Mouse (Mus musculus): ENCODE data around the gene Rfc2. TPM values are rescaled to one million over a fixed set of nuclear protein-coding genes. Genes with fewer than 3 reads are reported as not detected.

The Rfc2 gene
- polyA plus RNA-seq, 1 experiment: 124 TPM

DNA sequence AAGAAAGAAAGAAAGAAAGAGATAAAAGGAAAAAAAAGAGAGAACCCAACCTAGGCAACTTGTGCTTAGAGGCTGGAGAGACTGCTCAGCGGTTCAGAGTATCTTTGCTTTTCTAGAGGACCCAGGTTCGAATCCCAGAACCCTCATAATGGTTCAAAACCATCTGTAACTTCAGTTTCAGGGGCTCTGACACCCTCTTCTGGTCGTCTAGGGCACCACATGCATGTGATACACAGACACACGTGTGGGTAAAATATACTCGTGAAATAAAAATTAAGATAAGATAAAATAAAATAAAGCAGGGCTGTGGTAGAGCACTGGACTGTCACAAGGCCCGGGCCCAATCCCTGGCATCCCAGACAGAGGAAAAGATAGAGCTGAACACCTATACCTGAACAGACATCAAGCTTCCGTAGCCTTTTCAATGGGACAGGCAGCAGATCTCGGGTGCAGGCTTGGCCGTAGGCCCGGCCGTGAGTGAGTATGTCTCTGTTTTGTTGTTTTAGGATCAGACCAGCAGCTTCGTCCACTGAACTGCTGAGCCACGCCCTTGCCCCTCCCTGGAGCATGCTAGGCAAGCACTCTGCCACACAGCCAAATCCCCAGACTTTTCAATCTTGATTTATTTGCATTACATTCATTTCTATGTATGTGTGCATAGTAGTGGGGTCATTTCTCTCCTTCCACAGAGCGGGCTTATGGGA lies 4.5 kb upstream of the Rfc2 start:
- no peak overlapping the region for H3K4me3 ChIP-seq (ENCODE audit: insufficient read depth, low read length)
- no peak for TF ChIP-seq CTCF (IDR thresholded peaks at IDR 0.05; ENCODE audit: extremely low read depth, insufficient read depth, low read length)
- no peaks in the 10 kb centered on the region for H3K4me1 ChIP-seq (ENCODE audit: control insufficient read depth, insufficient read depth, low read length)
- no peak overlapping the region for H3K27ac ChIP-seq (ENCODE audit: insufficient read depth, low read length)

DNA sequence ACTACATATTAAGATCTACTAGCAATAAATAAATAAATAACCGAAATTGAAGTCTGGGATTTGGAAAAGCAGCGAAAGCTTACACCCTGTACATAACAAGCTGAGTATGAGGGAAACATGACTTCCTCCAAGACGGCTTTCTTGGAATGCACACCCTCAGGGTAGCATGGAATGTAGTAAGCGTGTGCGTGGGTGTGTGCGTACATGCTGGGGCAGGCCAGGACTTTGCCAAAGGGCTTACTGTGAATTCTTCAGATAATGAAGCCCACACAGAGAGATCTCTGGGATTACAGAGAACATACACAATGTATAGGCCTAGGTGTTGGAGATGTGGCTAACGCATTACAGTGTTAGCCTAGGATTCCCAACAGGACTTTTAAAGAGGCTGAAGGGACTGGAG lies 3.6 kb upstream of the Rfc2 start:
- no peak overlapping the region for H3K4me3 ChIP-seq (ENCODE audit: insufficient read depth, low read length)
- H3K4me1 ChIP-seq (ENCODE audit: control insufficient read depth, insufficient read depth, low read length): no peaks in the 10 kb centered on the region
- TF ChIP-seq CTCF (IDR thresholded peaks at IDR 0.05; ENCODE audit: extremely low read depth, insufficient read depth, low read length) (no peak), POLR2A (IDR thresholded peaks at IDR 0.05; ENCODE audit: extremely low read depth, insufficient read depth, low read length) (no peak)
- H3K27ac ChIP-seq (ENCODE audit: insufficient read depth, low read length): no peak overlapping the region

DNA sequence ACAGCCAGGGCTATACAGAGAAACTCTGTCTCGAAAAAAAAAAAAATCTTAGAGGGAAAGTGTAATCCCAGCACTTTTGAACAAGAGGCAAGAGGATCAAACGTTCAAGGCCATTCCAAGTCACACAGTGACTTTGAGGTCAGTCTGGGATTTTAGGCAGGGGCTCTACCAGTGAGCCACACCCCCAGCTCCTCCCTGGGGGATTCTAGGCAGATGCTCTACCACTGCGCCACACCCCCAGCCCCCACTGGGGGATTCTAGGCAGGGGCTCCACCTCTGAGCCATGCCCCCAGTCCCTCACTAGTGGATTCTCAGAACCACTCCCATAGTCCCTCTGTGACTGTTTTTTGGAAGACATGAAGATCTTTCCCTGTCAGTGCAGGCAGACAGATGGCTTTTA lies 2.0 kb upstream of the Rfc2 start:
- H3K4me3 ChIP-seq (ENCODE audit: insufficient read depth, low read length): no peak overlapping the region
- no peak for TF ChIP-seq CTCF (IDR thresholded peaks at IDR 0.05; ENCODE audit: extremely low read depth, insufficient read depth, low read length)
- no peak for TF ChIP-seq POLR2A (IDR thresholded peaks at IDR 0.05; ENCODE audit: extremely low read depth, insufficient read depth, low read length)
- no peak overlapping the region for H3K27ac ChIP-seq (ENCODE audit: insufficient read depth, low read length)
- H3K4me1 ChIP-seq (ENCODE audit: control insufficient read depth, insufficient read depth, low read length): no peaks in the 10 kb centered on the region

DNA sequence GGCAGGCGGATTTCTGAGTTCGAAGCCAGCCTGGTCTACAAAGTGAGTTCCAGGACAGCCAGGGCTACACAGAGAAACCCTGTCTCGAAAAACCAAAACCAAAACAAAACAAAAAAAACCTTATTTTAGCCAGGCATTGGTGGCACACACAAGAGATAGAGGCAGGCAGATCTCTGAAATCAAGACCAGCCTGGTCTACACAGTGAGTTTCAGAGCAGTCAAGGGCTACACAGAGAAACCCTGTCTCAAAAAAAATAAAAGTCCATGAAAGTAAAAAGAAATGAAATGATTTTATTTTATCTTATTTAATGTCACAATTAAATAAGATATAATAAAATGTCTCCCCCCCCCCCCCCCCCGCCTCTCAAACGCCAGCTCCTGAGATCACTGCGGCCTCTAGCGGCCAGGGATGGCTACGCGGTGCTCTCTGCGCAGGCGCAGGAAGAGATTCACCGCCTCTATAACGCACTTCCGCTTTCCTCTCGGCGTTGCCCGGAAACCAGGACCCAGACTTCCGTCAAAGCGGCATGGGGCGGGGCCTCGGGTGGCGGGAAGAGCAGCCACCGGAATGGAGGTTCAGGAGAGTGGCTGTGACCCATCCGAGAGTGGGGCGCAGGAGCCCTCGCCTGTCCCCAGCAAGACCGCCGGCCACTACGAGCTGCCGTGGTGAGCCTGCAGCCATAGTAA lies 1.2 kb downstream of the Rfc2 start:
- Histone ChIP-seq H3K4me1 (ENCODE audit: control insufficient read depth, insufficient read depth, low read length) (no peaks in the 10 kb centered on the region), H3K4me3 (ENCODE audit: insufficient read depth, low read length) (peak overlapping the region; percentile 71), H3K27ac (ENCODE audit: insufficient read depth, low read length) (no peak overlapping the region)
- peak; percentile 68 for TF ChIP-seq CTCF (IDR thresholded peaks at IDR 0.05; ENCODE audit: extremely low read depth, insufficient read depth, low read length)
- peak; percentile 58; the same call in 1 of the 2 replicates for TF ChIP-seq POLR2A (IDR thresholded peaks at IDR 0.05; ENCODE audit: extremely low read depth, insufficient read depth, low read length)

DNA sequence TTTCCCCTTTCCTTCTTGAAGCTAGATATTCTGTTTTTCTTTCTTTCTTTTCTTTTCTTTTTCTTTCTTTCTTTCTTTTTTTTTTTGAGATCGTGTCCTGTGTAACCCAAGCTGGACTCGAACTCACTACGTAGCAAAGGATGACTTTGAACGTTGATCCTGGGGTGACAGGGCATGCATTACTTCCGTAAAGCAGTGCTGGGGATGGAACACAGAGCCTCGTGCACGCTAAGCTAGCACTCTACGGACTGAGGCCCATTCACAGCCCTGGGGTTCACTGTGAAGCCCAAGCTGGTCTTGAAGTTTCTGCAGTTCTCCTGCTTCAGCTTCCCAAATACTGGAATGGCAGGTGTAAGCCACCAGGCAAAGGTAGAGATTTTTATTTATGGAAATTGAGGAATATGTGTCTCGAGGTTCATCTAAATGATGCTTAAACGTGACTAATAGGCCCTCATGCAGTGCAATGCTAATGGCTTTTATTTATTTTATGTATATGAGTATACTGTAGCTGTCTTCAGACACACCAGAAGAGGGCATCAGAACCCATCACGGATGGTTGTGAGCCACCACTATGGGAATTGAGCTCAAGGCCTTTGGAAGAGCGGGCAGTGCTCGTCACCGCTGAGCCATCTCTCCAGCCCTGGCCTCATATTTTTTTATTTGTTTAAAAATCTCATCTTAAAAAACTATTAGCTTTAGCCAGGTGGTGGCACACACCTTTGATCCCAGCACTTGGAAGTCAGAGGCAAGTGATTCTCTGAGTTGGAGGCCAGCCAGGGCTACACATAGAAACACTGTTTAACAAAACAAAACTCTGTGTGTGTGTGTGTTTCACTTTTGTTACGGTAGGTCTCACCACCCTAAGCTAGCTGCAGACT lies 2.1 kb downstream of the Rfc2 start:
- no peak for TF ChIP-seq POLR2A (IDR thresholded peaks at IDR 0.05; ENCODE audit: extremely low read depth, insufficient read depth, low read length)
- no peak for TF ChIP-seq CTCF (IDR thresholded peaks at IDR 0.05; ENCODE audit: extremely low read depth, insufficient read depth, low read length)
- peak overlapping the region; percentile 71 for H3K4me3 ChIP-seq (ENCODE audit: insufficient read depth, low read length)
- no peaks in the 10 kb centered on the region for H3K4me1 ChIP-seq (ENCODE audit: control insufficient read depth, insufficient read depth, low read length)
- H3K27ac ChIP-seq (ENCODE audit: insufficient read depth, low read length): no peak overlapping the region

GRCm38 (mm10) chr5:134583884-134584213 lies 2.7 kb downstream of the Rfc2 start:
- no peak for TF ChIP-seq POLR2A (IDR thresholded peaks at IDR 0.05; ENCODE audit: extremely low read depth, insufficient read depth, low read length)
- no peak for TF ChIP-seq CTCF (IDR thresholded peaks at IDR 0.05; ENCODE audit: extremely low read depth, insufficient read depth, low read length)
- Histone ChIP-seq H3K4me1 (ENCODE audit: control insufficient read depth, insufficient read depth, low read length) (no peaks in the 10 kb centered on the region), H3K27ac (ENCODE audit: insufficient read depth, low read length) (no peak overlapping the region), H3K4me3 (ENCODE audit: insufficient read depth, low read length) (no peak overlapping the region)

- H3K27ac ChIP-seq (ENCODE audit: insufficient read depth, low read length): no peak overlapping the region
- no peaks in the 10 kb centered on the region for H3K4me1 ChIP-seq (ENCODE audit: control insufficient read depth, insufficient read depth, low read length)
- no peak overlapping the region for H3K4me3 ChIP-seq (ENCODE audit: insufficient read depth, low read length)
- TF ChIP-seq POLR2A (IDR thresholded peaks at IDR 0.05; ENCODE audit: extremely low read depth, insufficient read depth, low read length) (no peak), CTCF (IDR thresholded peaks at IDR 0.05; ENCODE audit: extremely low read depth, insufficient read depth, low read length) (no peak)
These were observed 3.6 kb downstream of the Rfc2 start for GRCm38 (mm10) chr5:134584798-134585197.

DNA sequence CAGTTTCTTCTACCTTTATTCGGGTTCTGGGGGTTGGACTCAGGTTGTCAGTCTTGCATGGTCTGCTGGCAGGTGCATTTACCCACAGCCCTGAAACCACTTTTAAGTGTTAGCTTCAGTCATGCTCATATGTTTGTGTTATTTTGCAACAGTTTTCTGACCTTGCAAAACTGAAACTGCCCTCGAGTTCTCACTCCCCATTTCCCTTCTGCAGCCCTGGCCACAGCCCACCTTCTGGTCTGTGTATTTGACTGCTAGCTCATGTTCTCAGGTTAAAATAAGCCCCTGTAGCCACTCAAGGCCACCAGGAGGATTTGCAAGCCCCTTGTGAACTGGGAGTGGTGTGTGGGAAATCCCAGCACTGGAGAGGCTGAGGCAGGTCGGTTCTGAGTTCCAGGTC lies 8.7 kb downstream of the Rfc2 start:
- TF ChIP-seq POLR2A (IDR thresholded peaks at IDR 0.05; ENCODE audit: extremely low read depth, insufficient read depth, low read length) (no peak), CTCF (IDR thresholded peaks at IDR 0.05; ENCODE audit: extremely low read depth, insufficient read depth, low read length) (no peak)
- Histone ChIP-seq H3K27ac (ENCODE audit: insufficient read depth, low read length) (no peak overlapping the region), H3K4me1 (ENCODE audit: control insufficient read depth, insufficient read depth, low read length) (no peaks in the 10 kb centered on the region), H3K4me3 (ENCODE audit: insufficient read depth, low read length) (no peak overlapping the region)

GRCm38 (mm10) chr5:134592026-134592581 lies 10.9 kb downstream of the Rfc2 start:
- Histone ChIP-seq H3K4me1 (ENCODE audit: control insufficient read depth, insufficient read depth, low read length) (no peaks in the 10 kb centered on the region), H3K27ac (ENCODE audit: insufficient read depth, low read length) (no peak overlapping the region), H3K4me3 (ENCODE audit: insufficient read depth, low read length) (no peak overlapping the region)
- TF ChIP-seq CTCF (IDR thresholded peaks at IDR 0.05; ENCODE audit: extremely low read depth, insufficient read depth, low read length) (no peak), POLR2A (IDR thresholded peaks at IDR 0.05; ENCODE audit: extremely low read depth, insufficient read depth, low read length) (no peak)

Data from cortical plate, adult 2 months (tissue).